Mouse (Mus musculus) intestine, postnatal 0 days (tissue): Measurements from ENCODE around the gene Ikzf4. TPM values are rescaled to one million over a fixed set of nuclear protein-coding genes. Genes with fewer than 3 reads are reported as not detected.

Experiments used
- ATAC-seq: fragments of 200-750 bp; cut with Nextera tagmentation; 2 replicates; pipeline ENCODE4 v1.8.0; 2017; ENCODE audit warnings: mild to moderate bottlenecking, moderate TSS enrichment, moderate library complexity
- H3K27ac ChIP-seq: fragments of 300-500 bp; sonication (generic); 2 replicates; pipeline ENCODE4 v1.5.1; 2014; ENCODE audit warnings: mild to moderate bottlenecking, low read depth, low read length, moderate library complexity
- H3K27me3 ChIP-seq: fragments of 300-500 bp; sonication (generic); replicated peaks from 2 replicates; pipeline ENCODE4 v1.6.1; 2014; ENCODE audit warnings: low read length, mixed read lengths; ENCODE audit not compliant: control insufficient read depth, insufficient read depth
- H3K36me3 ChIP-seq: fragments of 300-500 bp; sonication (generic); 2 replicates; pipeline ENCODE4 v1.6.1; 2014; ENCODE audit warnings: mild to moderate bottlenecking, moderate library complexity; ENCODE audit not compliant: control insufficient read depth, insufficient read depth
- H3K4me1 ChIP-seq: fragments of 300-500 bp; sonication (generic); replicated peaks from 2 replicates; pipeline ENCODE4 v1.6.1; 2014; ENCODE audit warnings: antibody characterized with exemption, low read length, mixed read lengths; ENCODE audit not compliant: control insufficient read depth, insufficient read depth
- H3K4me2 ChIP-seq: fragments of 300-500 bp; sonication (generic); replicated peaks from 2 replicates; pipeline ENCODE4 v1.6.1; 2014; ENCODE audit warnings: low read depth, mild to moderate bottlenecking, moderate library complexity
- H3K4me3 ChIP-seq: fragments of 300-500 bp; sonication (generic); 2 replicates; pipeline ENCODE4 v1.5.1; 2014; ENCODE audit warnings: low read depth, low read length
- H3K9ac ChIP-seq: fragments of 300-500 bp; sonication (generic); 2 replicates; pipeline ENCODE4 v1.6.1; 2014; ENCODE audit warnings: mild to moderate bottlenecking, low read depth, low read length
- H3K9me3 ChIP-seq: fragments of 300-500 bp; sonication (generic); 2 replicates; pipeline ENCODE4 v1.6.1; 2016; ENCODE audit warnings: mixed run types; ENCODE audit not compliant: control insufficient read depth
- CTCF ChIP-seq: sonication (generic); IDR thresholded peaks from 2 replicates; pipeline ENCODE4 v1.5.1; 2016; ENCODE audit warnings: low read depth, mild to moderate bottlenecking, control low read depth, antibody characterized with exemption, moderate library complexity
- WGBS: fragments of 180-500 bp; shearing (Covaris S2); extraction: QIAGEN DNeasy Blood & Tissue Kit; methylation state at CpG from one replicate; pipeline ENCODE4 v1.1.7; 2014; 5-methylcytosine and 5-hydroxymethylcytosine counted together
- polyA plus RNA-seq: library from polyadenylated mRNA; unstranded; fragments of >200 nt; fragmentation: Nextera tagmentation; extraction: Ambion mirVana; gene quantifications from 2 replicates; pipeline ENCODE4 v1.2.1, GENCODE M21; 2015

The Ikzf4 gene
- polyA plus RNA-seq, 1 experiment from 2014 or later, result 0.95 TPM

- H3K9ac ChIP-seq, result no peak overlapping the region
- no peaks in the 10 kb centered on the region; the same call in 1 of the 2 replicates for H3K36me3 ChIP-seq
- 80% methylated on average over 6 of the region's 6 CpGs for WGBS
- H3K27me3 ChIP-seq, result no peaks in the 10 kb centered on the region
- H3K4me3 ChIP-seq, result no peak overlapping the region
- no peak overlapping the region for H3K27ac ChIP-seq
- H3K4me2 ChIP-seq, result no peak overlapping the region
- no peak for TF ChIP-seq CTCF
- no peaks in the 10 kb centered on the region for H3K9me3 ChIP-seq
- ATAC-seq, result no peak
- H3K4me1 ChIP-seq, result 0 out of 2 replicates have a peak, but pooled peaks cover 4% of the 10 kb centered on the region
These were observed 3.0 kb downstream of the Ikzf4 start for GRCm38 (mm10) chr10:128642749-128643148.

GRCm38 (mm10) chr10:128641871-128642270, 3.9 kb downstream of the Ikzf4 start:
- ATAC-seq, result no peak
- no peak overlapping the region for H3K27ac ChIP-seq
- H3K27me3 ChIP-seq, result no peaks in the 10 kb centered on the region
- H3K36me3 ChIP-seq, result no peaks in the 10 kb centered on the region; the same call in 1 of the 2 replicates
- no peak overlapping the region for H3K9ac ChIP-seq
- no peak overlapping the region for H3K4me3 ChIP-seq
- no peak for TF ChIP-seq CTCF
- no peaks in the 10 kb centered on the region for H3K9me3 ChIP-seq
- H3K4me2 ChIP-seq, result no peak overlapping the region
- 0 out of 2 replicates have a peak, but pooled peaks cover 4% of the 10 kb centered on the region for H3K4me1 ChIP-seq
- WGBS, result 78% methylated on average over 7 of the region's 7 CpGs

GRCm38 (mm10) chr10:128640891-128641290, 4.9 kb downstream of the Ikzf4 start:
- Histone ChIP-seq H3K4me2 (no peak overlapping the region), H3K4me3 (no peak overlapping the region), H3K4me1 (0 out of 2 replicates have a peak, but pooled peaks cover 4% of the 10 kb centered on the region), H3K36me3 (no peaks in the 10 kb centered on the region; the same call in 1 of the 2 replicates), H3K9ac (no peak overlapping the region), H3K27me3 (no peaks in the 10 kb centered on the region), H3K27ac (no peak overlapping the region), H3K9me3 (no peaks in the 10 kb centered on the region)
- 92% methylated on average over 15 of the region's 15 CpGs for WGBS
- no peak for TF ChIP-seq CTCF
- no peak for ATAC-seq

GRCm38 (mm10) chr10:128639999-128640398, 5.8 kb downstream of the Ikzf4 start:
- 84% methylated on average over 14 of the region's 14 CpGs for WGBS
- no peak overlapping the region for H3K27ac ChIP-seq
- no peaks in the 10 kb centered on the region for H3K27me3 ChIP-seq
- TF ChIP-seq CTCF, result no peak
- ATAC-seq, result no peak
- H3K36me3 ChIP-seq, result no peaks in the 10 kb centered on the region; the same call in 1 of the 2 replicates
- H3K4me2 ChIP-seq, result no peak overlapping the region
- H3K4me3 ChIP-seq, result no peak overlapping the region
- H3K9me3 ChIP-seq, result no peaks in the 10 kb centered on the region
- H3K9ac ChIP-seq, result no peak overlapping the region
- H3K4me1 ChIP-seq, result no peaks in the 10 kb centered on the region

GRCm38 (mm10) chr10:128637011-128637410, 8.8 kb downstream of the Ikzf4 start:
- Histone ChIP-seq H3K9ac (no peak overlapping the region), H3K4me2 (no peak overlapping the region), H3K4me1 (no peaks in the 10 kb centered on the region), H3K27me3 (no peaks in the 10 kb centered on the region), H3K36me3 (peaks cover 6% of the 10 kb centered on the region; the same call in 1 of the 2 replicates), H3K9me3 (no peaks in the 10 kb centered on the region), H3K4me3 (no peak overlapping the region), H3K27ac (no peak overlapping the region)
- WGBS, result 38% methylated on average over 11 of the region's 11 CpGs
- no peak for TF ChIP-seq CTCF
- no peak for ATAC-seq

- TF ChIP-seq CTCF, result no peak
- H3K9ac ChIP-seq, result no peak overlapping the region
- H3K27me3 ChIP-seq, result no peaks in the 10 kb centered on the region
- no peak overlapping the region for H3K4me2 ChIP-seq
- no peak overlapping the region for H3K27ac ChIP-seq
- peaks cover 6% of the 10 kb centered on the region; the same call in 1 of the 2 replicates for H3K36me3 ChIP-seq
- H3K4me3 ChIP-seq, result no peak overlapping the region
- no peaks in the 10 kb centered on the region for H3K4me1 ChIP-seq
- 60% methylated on average over 6 of the region's 6 CpGs for WGBS
- no peaks in the 10 kb centered on the region for H3K9me3 ChIP-seq
- ATAC-seq, result no peak
These were observed 9.2 kb downstream of the Ikzf4 start for GRCm38 (mm10) chr10:128636561-128636960.

GRCm38 (mm10) chr10:128635697-128636096, 10.1 kb downstream of the Ikzf4 start:
- WGBS, result 93% methylated on average over 13 of the region's 13 CpGs
- TF ChIP-seq CTCF, result no peak
- no peak for ATAC-seq
- 0 out of 2 replicates have a peak, but pooled peaks cover 6% of the 10 kb centered on the region for H3K36me3 ChIP-seq
- no peak overlapping the region for H3K9ac ChIP-seq
- no peak overlapping the region for H3K27ac ChIP-seq
- no peak overlapping the region for H3K4me3 ChIP-seq
- no peaks in the 10 kb centered on the region for H3K27me3 ChIP-seq
- no peak overlapping the region for H3K4me2 ChIP-seq
- H3K9me3 ChIP-seq, result no peaks in the 10 kb centered on the region
- no peaks in the 10 kb centered on the region for H3K4me1 ChIP-seq
